Mouse (Mus musculus) kidney, postnatal 36 days (tissue): ENCODE measurements around the gene Lifr.

Experiments
- DNase-seq, 2 experiments: peaks; one replicate each; pipeline ENCODE4 v3.0.0; 2021 to 2022; ENCODE audit warnings: mixed read lengths in 2 of 2

The Lifr gene

DNA sequence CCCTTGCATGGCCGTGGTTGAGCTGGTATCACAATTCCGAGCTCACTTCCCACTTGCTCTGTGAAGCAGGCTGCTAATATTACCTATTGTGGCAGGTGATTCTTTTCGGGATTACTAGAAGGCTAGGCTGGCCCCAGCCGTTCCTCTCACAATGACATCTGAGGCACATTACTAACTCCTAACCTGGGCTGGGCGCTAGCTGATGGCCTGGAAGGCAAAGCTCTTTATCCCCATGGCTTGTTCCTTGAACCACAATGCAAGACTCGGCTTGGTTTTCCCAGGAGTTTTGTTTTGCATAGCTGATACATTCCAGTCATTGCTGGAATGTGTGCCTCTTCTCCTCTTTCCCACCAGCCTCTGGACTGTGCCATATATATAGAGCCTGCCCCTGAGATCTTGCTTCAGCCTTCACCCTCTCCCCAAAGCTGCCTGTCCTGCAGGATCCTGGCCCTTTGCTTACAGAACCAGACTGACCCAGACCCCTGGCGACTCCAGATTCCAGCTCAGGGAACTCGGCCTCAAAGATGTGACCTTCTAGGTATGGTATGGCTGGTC lies at the start of gene Lifr:
TSS of gene Lifr (plus strand) at position 404 of the 555 bp plus-strand sequence.
- no peak for DNase-seq

DNA sequence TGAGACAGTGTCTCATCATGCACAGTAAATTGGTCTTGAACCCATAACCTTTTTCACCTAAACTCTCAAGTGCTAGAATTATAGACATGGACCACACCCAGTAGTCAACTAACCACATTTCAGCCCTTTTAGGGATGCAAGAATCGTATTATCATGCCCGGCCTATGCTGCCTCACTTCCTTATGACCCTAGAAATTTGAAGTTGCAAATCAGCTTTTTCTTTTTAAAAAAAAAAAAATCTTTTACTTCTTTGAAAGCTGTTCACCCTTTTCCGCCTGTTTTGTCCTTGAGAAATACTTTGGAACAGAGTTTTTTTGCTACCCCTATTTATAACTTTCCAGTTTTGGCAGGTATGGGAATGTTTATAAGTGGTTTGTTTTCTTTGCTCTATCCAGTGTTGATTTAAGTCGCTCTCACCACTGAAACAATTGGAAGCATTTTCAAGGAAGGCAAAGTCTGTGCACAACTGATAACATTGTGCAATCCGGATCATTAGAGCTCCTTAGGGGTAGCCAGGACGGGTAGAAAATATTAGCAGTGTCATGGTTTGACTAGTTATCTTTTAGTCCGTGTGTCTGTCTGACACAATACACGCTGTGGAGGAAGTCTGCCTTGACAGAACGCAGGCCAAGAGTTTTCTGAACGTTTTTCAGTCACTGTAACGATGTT lies 46.2 kb upstream of the Lifr start:
- DNase-seq = no peak

GRCm38 (mm10) chr15:7045056-7045455 lies 45.4 kb upstream of the Lifr start:
- DNase-seq = no peak

DNA sequence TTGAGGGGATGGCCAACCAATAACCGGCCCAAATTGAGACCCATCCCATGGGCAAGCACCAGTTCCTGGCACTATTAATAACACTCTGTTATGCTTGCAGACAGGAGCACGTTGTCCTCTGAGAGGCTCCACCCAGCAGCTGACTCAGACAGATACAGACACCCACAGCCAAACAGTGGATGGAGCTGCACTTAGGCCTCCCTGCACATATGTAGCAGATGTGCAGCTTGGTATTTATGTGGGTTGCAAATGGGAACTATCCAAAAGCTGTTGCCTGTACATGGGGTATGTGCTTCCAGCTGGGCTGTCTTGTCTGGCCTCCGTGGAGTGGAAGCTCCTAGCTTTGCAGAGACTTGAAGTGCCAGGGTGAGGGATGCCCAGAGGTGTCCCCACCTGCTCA lies 42.5 kb upstream of the Lifr start:
- DNase-seq = no peak

DNA sequence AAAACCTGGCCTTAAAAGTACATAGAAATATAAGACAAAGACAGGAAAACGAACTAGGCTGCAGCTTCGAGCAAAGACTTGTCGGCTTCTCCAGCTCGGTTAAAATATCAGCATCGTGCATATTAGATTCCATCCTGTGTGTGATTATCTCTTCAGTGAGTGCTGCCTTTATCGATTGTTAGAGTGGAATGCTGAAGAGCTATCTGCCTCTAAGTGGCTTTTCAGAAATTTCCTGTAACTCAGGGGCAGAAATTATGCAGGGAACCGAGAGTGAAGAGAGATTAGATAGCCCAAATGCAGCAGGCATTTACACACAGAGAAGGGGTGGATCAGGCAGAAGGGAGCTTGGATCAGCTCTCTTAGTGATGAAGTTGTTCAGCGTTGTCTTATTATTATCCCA lies 41.5 kb upstream of the Lifr start:
- no peak for DNase-seq

DNA sequence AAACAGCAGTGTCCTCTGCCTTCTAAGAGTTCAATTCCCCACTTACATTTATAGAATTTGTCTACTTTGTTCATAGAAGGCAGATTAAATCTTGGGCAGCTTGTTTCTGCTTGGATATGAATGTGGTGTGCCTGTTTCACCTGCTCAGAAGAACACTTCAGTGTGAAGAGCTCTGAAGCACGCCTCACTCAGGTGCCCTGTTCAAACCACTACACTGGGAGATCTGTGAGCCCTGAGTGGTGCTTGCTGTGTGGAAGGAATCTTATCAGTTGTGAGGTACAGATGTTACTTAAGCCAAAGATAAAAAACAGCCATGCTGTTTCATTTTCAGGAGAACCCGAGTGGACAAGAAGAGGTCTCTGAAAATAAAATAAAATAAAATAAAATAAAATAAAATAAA lies 38.7 kb upstream of the Lifr start:
- DNase-seq = no peak

DNA sequence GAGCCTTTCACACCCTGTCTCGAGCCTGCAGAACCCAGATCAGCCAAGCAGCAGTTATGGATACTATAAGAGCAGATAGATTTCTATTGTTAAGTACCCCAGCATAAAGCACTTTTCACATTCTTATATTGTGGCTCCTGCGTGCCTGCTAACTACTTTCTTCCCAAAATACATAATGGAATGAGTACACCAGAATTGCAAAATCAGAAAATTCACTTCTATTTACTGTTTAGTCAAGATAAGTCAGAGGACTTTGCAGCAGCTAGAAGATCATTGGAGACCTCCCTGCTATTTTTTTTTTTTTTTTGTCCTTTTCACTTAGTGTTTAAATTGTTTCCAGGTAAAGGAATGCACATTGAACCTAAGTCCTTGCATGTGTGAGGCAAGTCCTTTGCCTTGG lies 38.3 kb upstream of the Lifr start:
- no peak for DNase-seq

GRCm38 (mm10) chr15:7056851-7057250 lies 33.6 kb upstream of the Lifr start:
- DNase-seq = peak in 1 of 2 experiments; percentile 23

GRCm38 (mm10) chr15:7060522-7060921 lies 29.9 kb upstream of the Lifr start:
- DNase-seq = no peak

- DNase-seq = no peak
Observed at GRCm38 (mm10) chr15:7061995-7062697, 28.3 kb upstream of the Lifr start.

DNA sequence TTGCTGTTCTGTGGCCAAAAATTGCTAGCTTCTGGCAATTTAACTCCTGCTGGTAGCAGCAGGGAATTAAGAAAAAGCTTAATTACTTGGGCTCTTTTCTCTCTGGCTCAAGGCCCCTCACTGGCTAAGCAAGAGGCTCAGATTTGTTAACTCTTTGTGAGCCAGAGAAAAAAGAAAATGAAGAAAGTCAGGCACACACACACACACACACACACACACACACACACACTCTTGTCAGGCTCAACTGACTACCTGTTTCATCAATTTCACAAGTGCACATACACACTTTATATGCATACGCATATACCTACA lies 27.8 kb upstream of the Lifr start:
- no peak for DNase-seq

DNA sequence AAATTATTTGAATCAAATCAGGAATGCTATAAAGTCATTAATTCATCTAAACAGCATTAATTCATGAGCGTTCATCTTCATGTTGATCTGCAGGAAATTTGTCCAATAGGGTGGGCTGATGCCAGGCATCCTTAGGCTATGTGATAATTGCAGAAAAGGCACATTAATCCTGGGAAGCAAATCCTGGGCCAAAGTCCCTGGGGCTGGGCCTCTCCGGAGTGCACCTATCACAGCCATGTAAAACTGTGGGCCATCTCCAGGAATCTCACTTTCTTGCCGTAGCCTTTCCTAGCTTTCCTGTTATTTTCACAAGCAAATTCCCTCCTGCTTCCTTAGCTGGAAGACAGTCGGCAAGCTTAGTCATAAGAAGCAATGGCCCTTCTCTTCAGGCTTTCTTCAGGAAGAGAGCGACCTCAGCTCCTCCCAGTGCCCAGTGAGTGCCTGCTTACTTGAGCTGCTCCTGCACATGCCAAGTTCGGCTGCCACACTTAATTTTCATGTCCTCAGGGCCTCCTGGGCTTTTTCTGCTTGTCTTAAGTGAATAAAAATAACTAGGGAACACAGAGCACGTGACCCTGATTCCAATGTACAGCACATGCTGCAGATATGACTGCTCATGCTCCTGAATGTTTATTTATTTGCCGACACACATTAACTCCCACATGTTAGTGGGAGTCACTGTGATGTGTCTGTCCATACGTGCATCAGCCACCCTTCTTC lies 26.7 kb upstream of the Lifr start:
- DNase-seq = peak in 1 of 2 experiments; percentile 44

DNA sequence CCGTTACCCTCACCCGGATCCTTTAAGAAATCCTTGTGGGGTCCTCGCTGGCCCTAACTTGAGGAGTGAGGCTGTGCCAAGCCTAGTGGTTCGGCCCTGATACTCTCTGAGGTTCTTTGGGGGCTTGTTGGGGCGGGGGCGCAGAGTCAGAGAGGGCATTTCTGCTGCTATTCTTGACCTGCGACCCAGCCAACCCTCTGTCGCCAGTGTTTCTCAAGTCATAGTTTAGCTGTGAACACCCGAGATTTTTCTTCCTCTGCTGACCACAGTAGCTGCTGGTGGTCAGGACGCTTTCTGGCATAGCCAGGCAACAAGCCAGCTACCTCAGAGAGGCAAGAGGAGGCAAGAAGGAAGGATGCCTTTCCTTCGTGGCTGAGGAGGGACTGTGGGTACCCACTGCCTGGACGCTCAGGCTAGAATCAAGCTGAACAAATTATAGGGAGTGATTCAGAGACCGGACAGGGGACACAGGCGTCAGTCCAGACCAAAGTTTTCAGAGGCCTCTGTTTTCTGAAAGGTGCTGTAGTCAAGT lies 25.4 kb upstream of the Lifr start:
- DNase-seq = peak in 1 of 2 experiments; percentile 29

- peak; percentile 53 to 57 for DNase-seq
Observed at GRCm38 (mm10) chr15:7065624-7066023, 24.8 kb upstream of the Lifr start.

DNA sequence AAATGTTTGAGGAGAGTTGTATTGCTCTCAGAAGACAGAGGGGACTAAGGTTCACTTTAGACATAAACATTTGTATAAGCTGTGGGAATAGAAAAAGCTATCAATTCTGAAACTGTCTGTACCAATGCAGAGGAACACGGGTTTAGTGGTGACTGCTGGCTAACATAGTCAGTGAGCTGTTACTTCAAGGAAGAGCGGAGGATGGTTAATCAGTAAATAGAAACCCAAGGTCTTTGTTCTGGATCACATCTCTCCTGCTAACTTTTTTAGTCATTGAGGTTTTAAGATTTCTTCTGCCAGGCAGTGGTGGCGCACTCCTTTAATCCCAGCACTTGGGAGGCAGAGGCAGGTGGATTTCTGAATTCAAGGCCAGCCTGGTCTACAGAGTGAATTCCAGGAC lies 23.7 kb upstream of the Lifr start:
- peak; percentile 33 to 56 for DNase-seq

DNA sequence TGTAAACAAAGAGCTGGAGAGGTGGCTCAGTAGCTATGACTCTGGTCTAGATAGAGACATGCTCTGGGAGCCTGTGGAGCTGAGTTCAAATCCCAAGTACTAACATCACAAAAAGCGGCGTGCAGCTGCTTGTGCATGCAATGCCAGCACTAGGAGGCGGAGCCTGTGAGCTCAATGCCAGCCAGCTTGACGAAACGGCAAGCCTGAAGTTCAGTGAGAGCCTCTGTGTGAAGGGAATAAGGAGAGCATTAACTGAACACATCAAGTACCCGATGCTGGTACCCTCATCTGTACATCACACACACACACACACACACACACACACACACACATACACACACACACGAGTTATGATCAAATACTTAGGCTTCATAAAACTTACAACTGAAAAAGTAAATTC lies 21.0 kb upstream of the Lifr start:
- peak in 1 of 2 experiments; percentile 42 for DNase-seq

DNA sequence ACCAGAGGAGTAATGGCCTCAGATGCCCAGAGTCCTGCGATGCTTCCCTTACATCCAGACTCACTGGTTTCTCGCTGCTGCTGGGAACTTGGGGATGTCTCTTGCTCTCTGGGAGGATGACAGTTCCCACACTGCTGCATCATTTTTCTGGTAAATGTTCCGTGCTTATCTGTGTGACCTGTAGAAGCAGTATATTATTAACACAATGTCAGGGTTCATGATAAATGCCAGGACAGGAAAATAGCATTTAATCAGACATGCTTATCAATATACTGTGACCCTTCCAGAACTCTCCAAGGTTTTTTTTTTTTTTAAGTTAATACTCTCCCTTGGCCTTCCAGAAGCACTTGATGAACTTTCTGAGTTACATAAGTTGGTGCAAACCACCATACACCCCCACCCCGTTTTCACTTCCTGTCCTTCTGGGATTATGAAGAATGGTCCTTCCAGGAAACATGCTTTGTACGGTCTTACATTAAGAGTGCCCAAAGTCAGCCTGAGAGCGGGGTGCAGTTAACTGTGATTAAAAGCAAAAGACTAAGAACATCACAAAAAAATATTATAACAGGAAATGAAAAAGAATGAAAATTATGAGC lies 20.1 kb upstream of the Lifr start:
- DNase-seq = no peak

DNA sequence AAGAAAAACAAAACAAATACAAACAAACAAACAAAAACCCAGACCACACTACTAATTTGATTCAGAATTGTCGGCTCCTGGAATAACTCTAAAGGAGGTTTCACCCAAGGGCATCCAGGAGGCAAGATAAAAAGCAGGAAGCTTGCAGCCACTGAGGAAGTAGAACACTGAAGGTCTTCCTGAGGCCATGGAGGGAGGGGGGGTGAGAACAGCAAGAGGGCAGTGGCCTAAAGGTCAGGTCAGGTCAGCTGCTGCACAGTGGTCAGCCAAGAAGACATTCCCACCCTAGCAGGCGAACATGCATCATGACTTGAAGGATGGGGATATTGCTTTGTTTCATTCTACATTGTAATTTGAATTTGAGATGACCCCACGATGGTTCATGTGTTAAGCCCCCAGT lies 17.1 kb upstream of the Lifr start:
- DNase-seq = peak; percentile 49 to 60

DNA sequence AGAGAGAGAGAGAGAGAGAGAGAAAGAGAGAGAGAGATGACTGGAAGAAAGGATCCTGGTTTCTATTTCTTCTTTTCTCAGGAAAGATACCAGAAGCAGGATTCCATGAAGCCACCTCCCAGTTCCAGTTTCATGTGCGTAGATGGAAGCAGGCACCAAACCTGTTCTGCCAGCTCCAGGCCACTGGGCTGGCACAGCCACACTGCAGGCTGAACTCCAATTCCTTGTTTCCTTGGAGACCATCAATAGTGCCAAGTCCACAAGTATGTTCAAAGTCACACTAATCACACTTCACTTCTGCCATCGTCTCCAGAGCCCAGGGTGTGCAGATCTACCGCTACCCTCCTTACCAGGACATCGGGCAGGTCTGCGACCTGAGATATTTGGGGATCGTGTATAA lies 15.2 kb upstream of the Lifr start:
- DNase-seq = peak; percentile 67 to 73

- DNase-seq = no peak
Observed at GRCm38 (mm10) chr15:7078356-7078755, 12.1 kb upstream of the Lifr start.

GRCm38 (mm10) chr15:7079631-7080337 lies 10.6 kb upstream of the Lifr start:
- no peak for DNase-seq

GRCm38 (mm10) chr15:7080916-7081626 lies 9.3 kb upstream of the Lifr start:
- peak; percentile 19 to 55 for DNase-seq
